Mouse (Mus musculus): ENCODE measurements around the gene Mfsd4b2. TPM values are rescaled to one million over a fixed set of nuclear protein-coding genes. Genes with fewer than 3 reads are reported as not detected.
"Not testable (repeated sequence)": the region's sequence is repeated elsewhere in the genome, so short reads cannot be mapped to it uniquely, and the experiment has no call there.

The Mfsd4b2 gene
- not detected for polyA plus RNA-seq (2017; shearing (Covaris generic))

DNA sequence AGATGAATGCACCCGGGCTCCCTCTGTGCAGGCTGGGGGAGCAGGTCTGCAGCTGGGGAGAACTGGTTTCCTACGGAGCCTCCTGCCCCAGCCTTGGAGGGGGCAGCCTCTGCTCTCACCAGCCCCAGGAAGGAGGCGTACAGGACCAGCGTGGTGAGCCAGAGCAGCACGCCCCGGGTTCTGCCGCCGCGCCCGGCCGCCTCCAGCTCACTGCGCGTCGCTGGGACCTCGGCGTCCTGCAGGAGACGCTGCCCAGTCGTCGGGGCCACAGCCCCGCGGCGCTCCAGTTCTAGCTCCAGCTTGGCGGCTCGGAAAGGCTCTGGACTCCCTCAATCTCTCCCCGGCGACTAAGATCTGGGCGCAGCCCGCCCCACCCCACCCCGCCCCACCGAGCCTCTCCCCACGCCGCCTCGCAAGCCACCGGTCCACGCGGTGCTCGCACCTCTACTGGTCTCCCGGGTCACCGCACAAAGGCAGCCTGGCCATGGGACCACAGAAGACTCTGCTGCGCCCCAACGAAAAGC lies at the start of gene Mfsd4b2:
Gene Mfsd4b2 (minus strand): TSS at position 308 of the 524 bp plus-strand sequence.
- ATAC-seq, result no peak

DNA sequence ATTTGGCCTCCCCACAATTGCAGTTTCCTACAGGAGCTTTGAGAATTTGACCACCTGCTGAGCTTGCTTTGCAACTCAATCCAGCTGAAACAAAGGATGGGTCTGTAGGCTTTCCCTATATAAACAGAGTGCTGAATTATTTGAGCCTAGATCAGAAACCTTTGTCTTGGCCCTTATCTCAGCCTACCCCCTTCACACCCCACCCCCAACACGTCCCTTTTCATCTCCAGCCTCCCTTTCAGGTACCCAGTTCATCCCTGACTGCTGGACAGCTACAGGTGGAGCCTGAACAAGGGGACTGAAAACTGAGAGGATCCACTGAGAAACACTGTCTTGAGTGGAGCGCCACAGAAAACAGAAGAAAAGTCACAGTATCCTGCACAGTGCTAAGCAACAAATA lies 49.0 kb upstream of the Mfsd4b2 start:
- ATAC-seq, result no peak

DNA sequence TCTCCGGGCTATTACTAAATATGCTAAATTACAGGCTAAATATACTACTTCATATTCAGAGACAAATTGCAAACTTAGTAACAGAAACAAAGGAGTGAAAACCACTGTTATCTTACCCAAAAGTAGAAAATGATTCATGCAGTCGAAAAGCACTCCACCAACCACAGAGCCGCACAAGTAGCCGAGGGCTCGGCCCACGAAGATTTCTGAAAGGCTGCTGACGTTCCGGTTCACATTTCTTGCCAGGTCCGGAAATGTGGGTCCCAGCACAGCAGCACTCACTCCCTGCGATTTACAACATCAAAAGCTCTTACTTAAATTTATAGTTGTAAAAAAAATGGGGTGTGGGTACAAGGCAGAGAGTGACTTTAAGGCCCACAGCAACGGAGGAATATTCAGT lies 48.3 kb upstream of the Mfsd4b2 start:
- ATAC-seq, result peak; percentile 81

DNA sequence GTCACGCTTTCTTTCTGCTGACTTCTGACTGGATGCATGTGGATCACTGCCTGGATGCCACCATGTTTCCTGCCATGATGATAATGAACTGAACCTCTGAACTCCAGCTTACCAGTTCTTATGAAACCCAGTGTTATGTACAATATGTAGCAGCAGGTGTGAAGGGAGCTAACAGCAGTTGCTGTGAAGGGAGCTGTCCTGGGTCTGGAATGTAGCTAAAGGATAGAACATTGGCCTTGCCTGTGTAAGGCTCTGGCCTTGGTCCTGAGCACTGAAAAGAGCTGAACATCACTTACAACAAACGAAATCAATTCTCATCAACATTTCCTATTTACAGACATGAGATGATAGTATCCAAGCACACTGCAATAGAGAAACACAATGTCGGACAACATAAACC lies 40.8 kb upstream of the Mfsd4b2 start:
- no peak for ATAC-seq

DNA sequence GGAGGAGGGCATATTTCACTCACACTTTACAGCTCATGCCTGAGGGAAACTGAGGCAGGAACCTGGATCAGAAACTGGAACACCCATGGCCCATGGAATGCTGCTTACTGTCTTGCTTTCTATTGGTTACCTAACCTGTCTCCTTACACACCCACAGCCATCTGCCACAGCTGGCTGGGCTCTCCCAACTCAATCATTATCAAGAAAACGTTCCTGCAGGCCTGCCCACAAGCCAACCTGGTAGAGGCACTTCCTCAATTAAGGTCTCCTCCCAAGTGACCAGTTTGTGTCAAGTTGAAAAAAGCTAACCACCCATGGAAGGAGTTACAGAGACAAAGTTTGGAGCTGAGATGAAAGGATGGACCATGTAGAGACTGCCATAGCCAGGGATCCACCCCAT lies 35.2 kb upstream of the Mfsd4b2 start:
- no peak for ATAC-seq

DNA sequence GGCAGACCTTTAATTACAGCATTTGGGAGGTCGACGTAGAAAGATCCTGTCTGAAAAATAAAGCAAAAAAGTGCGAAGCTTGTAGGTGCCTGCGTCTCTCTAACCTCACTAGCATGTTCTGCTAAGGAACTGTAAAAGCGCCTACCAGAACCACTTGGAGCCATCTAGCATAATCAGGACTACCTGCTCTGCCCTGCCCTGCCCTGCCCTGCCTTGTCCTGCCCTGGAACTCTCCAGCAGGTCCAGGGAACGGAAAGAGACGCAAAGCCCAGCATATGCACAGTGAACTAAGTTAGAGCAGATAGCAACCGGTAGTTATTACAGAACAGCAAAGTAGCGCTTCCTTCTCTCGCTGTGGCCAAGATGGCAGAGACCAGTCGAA lies 33.7 kb upstream of the Mfsd4b2 start:
- ATAC-seq, result no peak

DNA sequence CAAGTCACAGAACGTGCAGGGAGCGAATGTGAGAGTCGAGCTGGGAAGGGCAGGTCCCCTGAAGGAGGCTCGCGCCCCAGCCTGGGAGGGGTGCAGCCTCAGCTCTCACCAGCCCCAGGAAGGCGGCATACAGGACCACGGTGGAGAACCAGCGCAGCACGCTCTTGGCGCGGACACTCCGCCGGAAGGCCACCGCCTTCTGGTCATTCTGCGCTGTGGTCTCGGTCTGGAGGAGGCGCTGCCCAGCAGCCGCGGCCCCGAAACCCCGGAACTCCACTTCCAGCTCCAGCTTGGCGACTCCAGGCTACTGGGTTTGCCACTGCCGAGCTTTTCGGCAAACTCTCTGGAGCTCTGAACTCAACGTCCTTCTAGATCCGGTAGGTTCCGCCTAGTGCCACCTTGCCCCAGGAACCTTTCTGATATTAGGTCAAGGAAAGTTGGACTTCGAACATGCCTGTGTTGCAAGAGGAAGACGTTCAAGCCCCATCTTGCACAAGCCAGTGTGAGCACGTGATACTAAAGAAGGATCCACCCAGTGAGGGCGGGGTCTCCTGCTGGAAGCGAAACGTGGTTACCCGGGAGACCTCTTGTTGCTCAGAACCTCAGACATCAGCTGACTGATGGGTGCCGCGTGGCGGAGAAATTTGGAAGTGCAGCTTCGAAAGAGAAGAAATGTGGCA lies 33.2 kb upstream of the Mfsd4b2 start, which contains the start of gene Mfsd4b3:
Gene Mfsd4b3 (minus strand): TSS at position 393 of the 680 bp plus-strand sequence.
- peak; percentile 100 for ATAC-seq

DNA sequence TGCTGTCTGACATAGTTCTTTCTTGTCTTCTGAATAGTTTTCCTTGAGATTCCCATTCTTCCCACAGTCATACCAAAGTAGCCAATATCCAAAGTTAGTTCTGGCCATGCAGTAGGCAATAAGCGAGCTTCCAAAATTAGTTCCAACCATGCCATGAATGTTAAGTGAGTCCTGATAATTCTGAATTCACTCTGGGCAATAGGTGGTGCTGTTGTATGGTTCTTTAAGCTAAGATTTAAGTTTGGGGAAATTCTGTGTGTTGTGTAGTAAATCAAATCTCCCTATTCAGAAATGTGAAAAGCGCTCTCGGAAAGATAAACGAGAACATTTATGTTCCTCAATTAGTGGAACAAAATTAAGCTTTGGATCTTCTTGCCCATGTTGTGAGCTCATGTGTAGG lies 31.5 kb upstream of the Mfsd4b2 start:
- ATAC-seq, result no peak

DNA sequence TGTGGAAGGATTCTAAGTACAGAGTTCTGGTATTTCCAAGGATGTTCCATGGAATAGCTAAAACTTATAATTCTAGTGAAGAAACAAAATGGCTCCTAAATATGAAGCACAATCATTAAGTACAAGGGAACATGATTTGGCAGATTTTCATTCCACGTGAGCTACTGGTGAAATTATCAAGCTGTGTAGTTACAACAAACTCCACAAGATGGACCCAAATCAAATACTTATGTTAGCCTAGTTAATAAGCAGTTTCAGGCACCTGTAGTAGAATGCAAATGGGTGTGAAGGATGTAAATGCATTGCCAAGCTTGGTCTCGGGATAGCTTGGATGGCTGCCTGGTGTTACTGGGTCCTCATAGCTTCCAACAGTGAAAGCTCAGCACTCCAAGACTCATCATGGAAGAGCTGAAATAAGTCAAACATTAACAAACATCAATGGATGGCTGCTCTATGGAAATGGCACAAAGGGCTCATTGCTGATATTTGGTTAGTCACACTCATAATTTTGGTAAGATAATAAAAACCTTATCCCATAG lies 29.7 kb upstream of the Mfsd4b2 start:
- ATAC-seq, result no peak

DNA sequence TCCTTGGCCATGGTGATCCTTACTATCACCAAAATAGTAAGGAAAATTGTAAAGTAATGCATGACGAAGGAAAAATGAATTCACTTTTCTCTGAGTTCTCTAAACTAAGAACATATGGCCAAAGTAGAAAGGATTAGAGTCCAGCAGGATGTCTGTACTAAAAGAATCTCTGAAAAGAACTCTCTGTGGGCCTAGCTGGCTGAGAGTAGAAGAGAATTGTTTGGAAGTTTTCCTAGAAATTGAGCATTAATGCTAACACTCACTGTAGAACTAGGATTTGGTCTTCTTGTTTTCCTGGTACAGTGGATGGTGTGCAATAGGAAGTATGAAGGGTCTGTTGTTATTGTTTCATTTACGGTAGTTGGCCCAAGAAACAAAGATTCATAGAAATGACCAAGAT lies 28.4 kb upstream of the Mfsd4b2 start:
- no peak for ATAC-seq

DNA sequence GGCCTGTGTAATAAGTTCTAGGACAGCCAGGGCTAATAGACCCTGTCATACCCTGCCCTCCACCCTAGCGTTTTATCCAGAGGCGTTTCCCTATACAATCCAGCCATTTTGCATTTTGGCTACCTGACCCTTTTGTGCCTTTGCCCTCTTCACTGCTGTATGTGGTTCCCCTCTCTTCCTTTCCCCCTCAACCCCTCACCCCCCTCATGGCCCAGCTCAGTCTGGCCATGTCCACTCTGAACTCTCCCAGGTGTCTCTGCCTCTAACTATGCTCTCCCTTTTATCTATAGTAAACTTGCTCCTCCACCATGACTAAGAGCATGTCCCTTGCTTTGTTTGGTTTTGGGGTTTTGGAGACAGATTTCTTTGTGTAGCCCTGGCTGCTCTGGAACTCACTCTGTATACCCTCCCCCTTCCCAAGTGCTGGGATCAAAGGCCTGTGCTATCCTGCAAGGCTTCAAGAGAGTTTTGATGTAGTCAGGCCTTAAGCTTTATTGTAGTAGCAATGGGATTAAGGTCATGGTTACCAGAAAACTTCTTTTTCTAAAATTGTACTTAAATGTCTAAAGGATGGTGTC lies 22.7 kb upstream of the Mfsd4b2 start:
- no peak for ATAC-seq

DNA sequence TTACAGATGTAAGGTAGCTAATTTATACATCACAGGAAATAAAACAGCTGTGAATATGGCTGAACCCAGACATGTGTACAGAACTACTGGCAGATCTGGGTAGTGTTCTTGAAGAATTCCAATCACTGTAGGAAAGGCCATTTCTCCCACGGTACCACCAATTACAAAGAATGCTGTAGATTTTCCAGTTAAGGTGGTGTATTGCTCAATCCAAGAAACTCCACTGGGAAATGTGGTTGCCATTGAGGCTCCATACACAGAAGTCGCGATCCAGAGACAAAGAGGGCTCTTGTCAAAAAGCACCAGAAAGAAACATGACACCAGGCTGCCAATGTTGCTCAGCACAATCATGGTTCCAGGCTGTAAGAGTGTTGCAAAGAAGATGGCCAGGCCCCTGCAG lies 20.5 kb upstream of the Mfsd4b2 start:
- not testable (repeated sequence) for ATAC-seq

DNA sequence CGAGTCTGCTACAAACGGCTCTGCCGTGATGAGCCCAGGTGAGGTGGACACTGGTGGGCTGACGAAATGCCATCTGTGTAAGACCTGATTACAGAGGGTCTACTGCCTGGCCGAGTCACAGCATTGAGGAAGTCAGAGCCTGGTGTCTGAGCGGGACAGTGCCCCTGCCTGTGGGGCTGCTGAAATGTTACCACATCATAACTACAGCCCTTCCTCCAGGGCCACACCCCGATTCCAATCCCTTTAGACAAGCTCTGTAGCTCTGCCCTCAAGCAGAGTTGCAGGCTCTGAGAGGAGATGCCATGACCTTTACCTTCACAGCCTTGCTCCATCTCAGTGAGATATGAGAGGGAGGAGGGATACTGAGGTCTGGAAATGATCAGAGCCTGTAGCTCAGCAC lies 9.8 kb upstream of the Mfsd4b2 start:
- ATAC-seq, result no peak

DNA sequence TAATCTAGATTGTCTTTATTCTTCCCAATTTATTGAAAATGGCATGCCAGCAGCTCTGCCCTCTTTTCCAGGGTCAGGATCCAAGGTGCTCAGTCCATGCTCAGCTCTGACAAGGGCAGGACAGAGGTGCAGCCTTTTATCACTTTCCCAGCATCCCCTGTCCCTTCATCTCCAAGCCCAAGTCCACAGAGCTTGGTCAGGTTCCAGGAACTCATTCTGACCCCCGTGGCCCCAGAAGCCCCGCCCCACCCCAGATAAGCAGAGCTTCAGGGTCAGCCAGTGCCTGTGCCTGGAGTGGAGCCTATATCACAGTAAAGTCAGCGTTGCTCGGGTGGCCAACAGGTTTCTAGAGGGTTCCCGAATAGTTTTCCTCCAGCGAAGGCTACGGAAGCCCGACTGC lies 2.2 kb downstream of the Mfsd4b2 start:
- ATAC-seq, result not testable (repeated sequence)

DNA sequence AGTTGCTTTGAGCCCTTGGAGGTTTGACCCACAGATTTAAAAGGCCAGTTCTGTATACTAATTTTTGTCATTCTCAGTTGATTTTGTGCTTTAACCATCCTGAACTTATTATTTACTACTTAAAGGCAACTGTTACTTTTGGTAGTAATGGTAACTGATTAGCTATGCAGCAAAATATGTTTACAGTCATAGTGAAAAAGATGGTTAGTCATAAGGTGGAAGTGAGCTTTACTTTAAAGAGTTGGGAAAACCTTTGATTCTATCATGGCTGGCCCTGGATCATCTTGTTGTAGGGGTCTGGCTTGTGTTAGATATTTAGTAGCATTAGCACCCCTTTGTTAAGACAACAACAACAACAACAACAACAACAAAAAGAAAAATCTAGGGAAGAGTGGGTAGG lies 14.1 kb downstream of the Mfsd4b2 start:
- ATAC-seq, result no peak

DNA sequence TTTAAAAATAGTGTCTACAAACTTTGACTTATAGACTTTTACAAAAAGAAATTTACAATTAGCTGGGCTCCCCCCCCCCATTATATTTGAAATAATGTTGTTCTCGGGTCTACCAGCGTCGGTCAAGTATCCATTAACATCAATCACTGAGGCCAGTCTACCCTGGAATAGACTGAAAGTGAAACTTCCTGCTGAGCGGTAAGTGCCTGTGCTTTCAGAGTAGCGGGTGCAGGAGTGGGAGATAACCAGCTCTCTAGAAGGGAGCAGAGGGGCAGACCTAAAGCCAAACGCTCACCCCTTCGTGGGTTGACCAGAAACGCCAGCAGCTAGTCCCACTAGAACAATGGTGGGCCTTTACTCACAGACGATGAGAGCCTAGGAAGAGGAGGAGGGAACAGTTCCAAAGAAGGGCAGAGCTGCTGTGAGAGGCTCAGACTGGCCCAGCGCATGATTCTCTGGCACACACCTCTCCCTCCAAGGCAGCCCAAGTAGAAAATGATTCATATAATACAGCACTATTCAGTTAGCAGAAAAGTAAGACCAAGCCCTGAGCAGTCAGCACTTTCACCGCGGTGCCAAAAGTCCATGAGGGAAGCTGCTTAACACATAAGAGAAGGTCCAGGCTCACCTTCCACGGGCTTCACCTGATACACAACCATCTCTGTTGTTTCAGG lies 17.8 kb downstream of the Mfsd4b2 start:
- peak; percentile 78 for ATAC-seq

DNA sequence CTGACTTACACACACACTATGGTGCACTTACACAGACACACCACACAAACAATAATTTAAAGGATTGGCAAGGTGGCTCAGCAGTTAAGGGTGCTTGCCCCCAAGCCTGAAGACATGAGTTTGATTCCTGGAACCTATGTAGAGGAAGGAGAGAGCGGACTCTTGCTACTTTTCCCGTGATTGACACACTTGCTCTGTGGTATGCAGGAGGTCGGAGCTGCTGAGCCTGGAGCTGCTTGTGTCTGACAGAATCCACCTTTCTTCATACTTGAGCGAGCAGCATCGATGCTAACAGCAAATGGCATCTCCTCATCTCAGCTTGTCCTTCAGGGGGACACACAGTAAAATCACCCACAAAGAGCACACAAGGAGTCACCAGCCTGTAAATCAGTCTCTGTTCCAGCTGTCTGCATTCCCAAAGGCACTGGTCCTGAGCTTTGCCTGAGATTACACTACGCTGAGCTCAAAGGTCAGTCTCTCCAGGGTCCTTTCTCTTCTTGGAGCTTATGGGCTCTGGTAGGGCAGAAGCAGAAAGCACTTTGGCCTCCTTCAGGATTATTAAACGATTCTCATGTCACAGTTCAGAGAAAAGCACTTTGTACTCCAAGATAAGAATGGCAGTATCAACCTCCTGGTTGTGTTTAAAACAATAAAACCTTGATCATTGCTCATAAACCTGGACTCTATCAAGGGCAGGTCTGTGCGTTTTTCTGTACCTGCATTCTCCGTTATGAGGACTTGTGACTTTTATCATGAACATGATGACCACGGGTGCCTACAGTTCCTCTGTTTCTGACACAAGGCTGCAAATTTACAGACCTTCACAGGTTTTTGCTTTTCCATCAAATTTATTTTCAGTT lies 19.7 kb downstream of the Mfsd4b2 start:
- ATAC-seq, result no peak

DNA sequence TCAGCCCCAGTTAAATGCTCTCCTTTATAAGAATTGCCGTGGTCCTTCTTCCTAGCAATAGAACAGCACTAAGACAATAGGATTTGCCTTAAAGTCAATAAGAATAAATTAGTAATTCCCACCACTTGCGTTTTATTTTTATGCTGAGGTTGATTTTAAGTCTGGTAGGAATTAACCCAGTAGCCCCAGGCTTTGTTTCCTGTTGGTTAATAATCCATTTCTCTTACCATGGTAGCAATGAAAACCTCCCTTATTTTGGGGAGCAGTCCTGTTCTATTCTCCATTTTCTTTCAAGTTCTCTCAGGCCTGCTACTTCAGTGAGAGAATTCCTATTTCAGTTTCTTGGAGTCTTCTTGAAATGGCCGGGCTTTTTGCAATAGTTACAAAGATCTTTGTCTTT lies 22.5 kb downstream of the Mfsd4b2 start:
- ATAC-seq, result no peak

DNA sequence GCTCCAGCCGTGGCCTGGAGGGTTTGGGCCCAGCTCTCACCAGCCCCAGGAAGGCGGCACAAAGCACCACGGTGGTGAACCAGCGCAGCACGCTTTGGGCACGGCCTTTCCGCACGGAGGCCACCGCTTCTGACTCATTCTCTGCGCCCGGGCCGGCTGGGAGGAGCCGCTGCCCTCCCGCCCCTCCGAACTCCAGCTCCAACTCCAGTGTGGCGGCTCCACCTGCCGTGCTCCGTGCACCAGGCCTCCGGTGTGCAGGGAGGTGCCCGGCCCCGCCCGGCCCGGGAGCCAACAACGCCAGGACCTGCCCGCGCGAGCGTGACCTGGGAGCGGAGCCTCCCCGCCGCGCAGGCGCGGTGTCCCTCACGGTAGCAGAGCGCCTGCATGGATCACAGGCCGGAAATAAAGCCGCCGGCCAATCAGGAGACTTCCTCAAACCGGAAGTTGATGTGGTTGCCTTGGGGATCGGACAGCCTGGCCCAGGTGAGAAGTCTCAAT lies 27.8 kb downstream of the Mfsd4b2 start, which contains the start of gene Mfsd4b4:
Gene Mfsd4b4 (minus strand): TSS at position 365 of the 498 bp plus-strand sequence.
- peak; percentile 92 for ATAC-seq

DNA sequence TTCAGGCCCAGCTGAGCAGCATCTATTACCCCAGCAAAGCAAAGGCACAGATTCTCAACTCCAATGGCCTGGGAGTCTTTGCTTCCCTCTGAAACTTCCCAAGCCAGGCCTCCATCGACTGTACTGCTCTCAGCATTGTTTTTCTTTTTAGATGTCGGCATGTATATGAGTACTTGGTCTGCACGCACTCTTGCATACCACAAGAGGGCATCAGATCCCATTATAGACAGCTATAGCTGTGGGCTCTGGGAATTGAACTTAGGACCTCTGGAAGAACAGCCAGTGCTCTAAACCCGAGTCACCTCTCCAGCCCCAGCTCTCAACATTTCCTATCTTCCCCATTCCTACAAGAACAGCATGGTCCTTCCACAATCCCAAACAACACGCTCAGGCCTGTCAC lies 30.2 kb downstream of the Mfsd4b2 start:
- ATAC-seq, result no peak

DNA sequence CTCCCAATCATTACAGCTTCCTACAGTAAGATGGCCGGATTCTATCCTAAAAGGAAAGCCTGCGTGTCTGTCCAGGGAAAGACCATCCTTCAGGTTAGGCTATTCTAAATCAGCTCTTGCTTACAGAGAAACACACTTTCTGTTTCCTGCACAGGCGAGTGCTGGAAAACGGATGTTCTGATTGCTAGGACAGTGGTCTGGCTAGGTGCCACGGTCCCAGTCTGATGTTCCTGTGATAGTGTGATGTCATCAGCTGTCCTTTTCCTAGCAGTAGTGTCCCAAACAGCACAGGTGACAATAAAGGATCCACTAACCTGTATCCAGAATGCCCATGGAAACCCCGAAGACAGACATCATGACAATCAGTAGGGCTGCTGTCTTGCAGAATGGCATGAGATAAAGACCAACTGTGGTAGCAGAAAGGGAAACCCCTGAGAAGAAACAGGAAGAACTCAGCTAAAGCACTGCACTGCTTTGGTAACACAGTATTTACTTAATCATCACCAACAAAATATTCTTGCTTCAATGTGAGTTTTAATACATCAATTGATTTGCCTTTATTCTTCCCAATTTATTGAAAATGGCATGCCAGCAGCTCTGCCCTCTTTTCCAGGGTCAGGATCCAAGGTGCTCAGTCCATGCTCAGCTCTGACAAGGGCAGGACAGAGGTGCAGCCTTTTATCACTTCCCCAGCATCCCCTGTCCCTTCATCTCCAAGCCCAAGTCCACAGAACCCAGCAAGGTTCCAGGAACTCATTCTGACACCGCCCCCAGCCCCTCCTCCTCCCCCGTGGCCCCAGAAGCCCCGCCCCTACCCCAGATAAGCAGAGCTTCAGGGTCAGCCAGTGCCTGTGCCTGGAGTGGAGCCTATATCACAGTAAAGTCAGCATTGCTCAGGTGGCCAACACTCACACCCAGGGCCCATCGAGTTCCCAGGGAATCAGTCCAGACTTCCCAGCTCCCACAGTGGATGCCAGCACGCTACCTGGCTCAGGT lies 32.7 kb downstream of the Mfsd4b2 start:
- ATAC-seq, result peak; percentile 21

Measured in CD4-positive, CD25-positive, alpha-beta regulatory T cell, adult 4 months (primary cell).